Mouse (Mus musculus): Measurements from ENCODE around the gene Cdh24. TPM values are rescaled to one million over a fixed set of nuclear protein-coding genes. Genes with fewer than 3 reads are reported as not detected.
A peak's percentile ranks its signal among the peaks of the same experiment; 100 is the strongest.

Gene Cdh24
- polyA plus RNA-seq, 1 experiment: 6.0 TPM

GRCm38 (mm10) chr14:54609245-54609644 is 31.9 kb downstream of the Cdh24 start:
- no peak for TF ChIP-seq EP300 (IDR thresholded peaks at IDR 0.05; ENCODE audit: insufficient read depth, low read depth, low read length)
- no peak for TF ChIP-seq CTCF (IDR thresholded peaks at IDR 0.05; ENCODE audit: low read depth, low read length)
- Histone ChIP-seq H3K36me3 (ENCODE audit: control insufficient read depth, insufficient read depth, low read length, poor library complexity, severe bottlenecking) (peaks cover 11% of the 10 kb centered on the region), H3K4me1 (ENCODE audit: control insufficient read depth, insufficient read depth, low read length) (peaks cover 5% of the 10 kb centered on the region), H3K27me3 (ENCODE audit: control insufficient read depth, insufficient read depth, low read length, poor library complexity, severe bottlenecking) (no peaks in the 10 kb centered on the region), H3K9ac (ENCODE audit: low read depth, poor library complexity, severe bottlenecking) (no peak overlapping the region), H3K27ac (ENCODE audit: insufficient read depth, low read length) (no peak overlapping the region), H3K4me3 (ENCODE audit: low read depth, low read length) (no peak overlapping the region), H3K9me3 (replicated peaks; ENCODE audit: control insufficient read depth, insufficient read depth, low read length, poor library complexity, severe bottlenecking) (no peaks in the 10 kb centered on the region)

GRCm38 (mm10) chr14:54607226-54607625 is 33.9 kb downstream of the Cdh24 start:
- Histone ChIP-seq H3K27me3 (ENCODE audit: control insufficient read depth, insufficient read depth, low read length, poor library complexity, severe bottlenecking) (no peaks in the 10 kb centered on the region), H3K4me1 (ENCODE audit: control insufficient read depth, insufficient read depth, low read length) (peaks cover 3% of the 10 kb centered on the region), H3K4me3 (ENCODE audit: low read depth, low read length) (no peak overlapping the region), H3K9me3 (replicated peaks; ENCODE audit: control insufficient read depth, insufficient read depth, low read length, poor library complexity, severe bottlenecking) (no peaks in the 10 kb centered on the region), H3K9ac (ENCODE audit: low read depth, poor library complexity, severe bottlenecking) (no peak overlapping the region), H3K36me3 (ENCODE audit: control insufficient read depth, insufficient read depth, low read length, poor library complexity, severe bottlenecking) (peaks cover 6% of the 10 kb centered on the region), H3K27ac (ENCODE audit: insufficient read depth, low read length) (no peak overlapping the region)
- TF ChIP-seq CTCF (IDR thresholded peaks at IDR 0.05; ENCODE audit: low read depth, low read length): no peak
- TF ChIP-seq POLR2A (IDR thresholded peaks at IDR 0.05; ENCODE audit: insufficient read depth, low read length): no peak
- no peak for TF ChIP-seq EP300 (IDR thresholded peaks at IDR 0.05; ENCODE audit: insufficient read depth, low read depth, low read length)

GRCm38 (mm10) chr14:54605752-54606321 is 35.3 kb downstream of the Cdh24 start, which contains the start of gene 4931414P19Rik:
Gene 4931414P19Rik (minus strand): TSS chr14:54605993.
- Histone ChIP-seq H3K9ac (ENCODE audit: low read depth, poor library complexity, severe bottlenecking) (peak within 1 kb of the TSS; percentile 85), H3K4me1 (ENCODE audit: control insufficient read depth, insufficient read depth, low read length) (peaks cover 3% of the 10 kb centered on the region), H3K27me3 (ENCODE audit: control insufficient read depth, insufficient read depth, low read length, poor library complexity, severe bottlenecking) (no peaks in the 10 kb centered on the region), H3K27ac (ENCODE audit: insufficient read depth, low read length) (peak within 1 kb of the TSS; percentile 51), H3K4me3 (ENCODE audit: low read depth, low read length) (peak within 1 kb of the TSS; percentile 97), H3K9me3 (replicated peaks; ENCODE audit: control insufficient read depth, insufficient read depth, low read length, poor library complexity, severe bottlenecking) (no peaks in the 10 kb centered on the region), H3K36me3 (ENCODE audit: control insufficient read depth, insufficient read depth, low read length, poor library complexity, severe bottlenecking) (no peaks in the 10 kb centered on the region)
- TF ChIP-seq CTCF (IDR thresholded peaks at IDR 0.05; ENCODE audit: low read depth, low read length): no peak
- TF ChIP-seq EP300 (IDR thresholded peaks at IDR 0.05; ENCODE audit: insufficient read depth, low read depth, low read length): no peak
- no peak for TF ChIP-seq POLR2A (IDR thresholded peaks at IDR 0.05; ENCODE audit: insufficient read depth, low read length)

- no peaks in the 10 kb centered on the region for H3K27me3 ChIP-seq (ENCODE audit: control insufficient read depth, insufficient read depth, low read length, poor library complexity, severe bottlenecking)
- H3K27ac ChIP-seq (ENCODE audit: insufficient read depth, low read length): peak overlapping the region; percentile 65
- TF ChIP-seq CTCF (IDR thresholded peaks at IDR 0.05; ENCODE audit: low read depth, low read length) (no peak), POLR2A (IDR thresholded peaks at IDR 0.05; ENCODE audit: insufficient read depth, low read length) (no peak), EP300 (IDR thresholded peaks at IDR 0.05; ENCODE audit: insufficient read depth, low read depth, low read length) (no peak)
- H3K4me1 ChIP-seq (ENCODE audit: control insufficient read depth, insufficient read depth, low read length): peaks cover 3% of the 10 kb centered on the region
- H3K4me3 ChIP-seq (ENCODE audit: low read depth, low read length): peak overlapping the region; percentile 59
- H3K36me3 ChIP-seq (ENCODE audit: control insufficient read depth, insufficient read depth, low read length, poor library complexity, severe bottlenecking): no peaks in the 10 kb centered on the region
- H3K9me3 ChIP-seq (replicated peaks; ENCODE audit: control insufficient read depth, insufficient read depth, low read length, poor library complexity, severe bottlenecking): no peaks in the 10 kb centered on the region
- peak overlapping the region; percentile 79 for H3K9ac ChIP-seq (ENCODE audit: low read depth, poor library complexity, severe bottlenecking)
Measured at GRCm38 (mm10) chr14:54603686-54604085, 37.5 kb downstream of the Cdh24 start.

GRCm38 (mm10) chr14:54603038-54603654 is 38.0 kb downstream of the Cdh24 start:
- H3K9ac ChIP-seq (ENCODE audit: low read depth, poor library complexity, severe bottlenecking): peak overlapping the region; percentile 79
- no peaks in the 10 kb centered on the region for H3K27me3 ChIP-seq (ENCODE audit: control insufficient read depth, insufficient read depth, low read length, poor library complexity, severe bottlenecking)
- H3K36me3 ChIP-seq (ENCODE audit: control insufficient read depth, insufficient read depth, low read length, poor library complexity, severe bottlenecking): no peaks in the 10 kb centered on the region
- TF ChIP-seq POLR2A (IDR thresholded peaks at IDR 0.05; ENCODE audit: insufficient read depth, low read length) (peak; percentile 20), CTCF (IDR thresholded peaks at IDR 0.05; ENCODE audit: low read depth, low read length) (no peak), EP300 (IDR thresholded peaks at IDR 0.05; ENCODE audit: insufficient read depth, low read depth, low read length) (peak; percentile 10; the same call in 1 of the 2 replicates)
- H3K4me3 ChIP-seq (ENCODE audit: low read depth, low read length): peak overlapping the region; percentile 88
- peak overlapping the region; percentile 65 for H3K27ac ChIP-seq (ENCODE audit: insufficient read depth, low read length)
- H3K9me3 ChIP-seq (replicated peaks; ENCODE audit: control insufficient read depth, insufficient read depth, low read length, poor library complexity, severe bottlenecking): no peaks in the 10 kb centered on the region
- H3K4me1 ChIP-seq (ENCODE audit: control insufficient read depth, insufficient read depth, low read length): peaks cover 3% of the 10 kb centered on the region

- H3K4me3 ChIP-seq (ENCODE audit: low read depth, low read length): peak overlapping the region; percentile 88
- H3K4me1 ChIP-seq (ENCODE audit: control insufficient read depth, insufficient read depth, low read length): peaks cover 3% of the 10 kb centered on the region
- no peaks in the 10 kb centered on the region for H3K9me3 ChIP-seq (replicated peaks; ENCODE audit: control insufficient read depth, insufficient read depth, low read length, poor library complexity, severe bottlenecking)
- no peak for TF ChIP-seq EP300 (IDR thresholded peaks at IDR 0.05; ENCODE audit: insufficient read depth, low read depth, low read length)
- no peak for TF ChIP-seq POLR2A (IDR thresholded peaks at IDR 0.05; ENCODE audit: insufficient read depth, low read length)
- no peaks in the 10 kb centered on the region for H3K27me3 ChIP-seq (ENCODE audit: control insufficient read depth, insufficient read depth, low read length, poor library complexity, severe bottlenecking)
- no peaks in the 10 kb centered on the region for H3K36me3 ChIP-seq (ENCODE audit: control insufficient read depth, insufficient read depth, low read length, poor library complexity, severe bottlenecking)
- H3K27ac ChIP-seq (ENCODE audit: insufficient read depth, low read length): peak overlapping the region; percentile 63; the same call in 1 of the 2 replicates
- H3K9ac ChIP-seq (ENCODE audit: low read depth, poor library complexity, severe bottlenecking): peak overlapping the region; percentile 79
Measured at GRCm38 (mm10) chr14:54602613-54603012, 38.6 kb downstream of the Cdh24 start.

Data from ES-Bruce4 (cell line).